Mouse (Mus musculus): ENCODE measurements around the gene Etv5. TPM values are rescaled to one million over a fixed set of nuclear protein-coding genes. Genes with fewer than 3 reads are reported as not detected.

Etv5 gene
- polyA plus RNA-seq, 1 experiment: 92.1 TPM

DNA sequence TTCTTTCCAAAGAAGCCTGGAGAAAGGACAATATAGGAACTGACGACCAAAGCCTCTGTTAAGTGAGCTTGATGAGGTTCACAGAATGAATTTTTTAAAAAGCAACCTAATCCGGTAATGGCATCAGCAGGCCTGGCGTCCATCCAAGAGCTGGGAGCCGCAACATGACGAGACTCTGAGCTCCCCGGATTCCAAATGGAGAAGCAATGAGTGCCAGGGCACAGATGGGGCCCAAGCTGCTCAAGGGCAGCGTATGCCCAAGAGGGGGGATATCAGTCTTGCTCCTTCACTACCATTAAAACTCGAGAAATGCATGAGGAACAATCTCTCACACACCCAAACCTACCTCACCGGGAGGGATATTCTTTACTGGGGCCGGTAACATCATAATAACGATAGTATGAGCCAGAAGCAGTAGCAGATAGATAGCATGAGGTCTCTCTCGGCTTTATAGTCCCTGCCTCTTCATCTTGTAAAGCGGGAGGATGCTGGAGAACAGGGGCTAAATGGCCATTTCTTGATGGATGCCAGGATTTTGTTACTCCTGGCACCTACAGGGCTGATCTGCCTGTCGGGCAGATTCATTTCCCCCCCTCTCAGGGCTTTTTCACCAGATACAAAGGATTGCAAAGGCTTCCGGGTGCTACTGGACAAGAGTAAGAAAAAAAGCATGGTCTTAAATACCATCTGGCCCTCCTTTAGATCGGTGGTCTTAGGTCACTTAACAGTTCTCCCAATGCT, 9.1 kb downstream of the Etv5 start:
- no peak for DNase-seq (ENCODE audit: low read depth)

DNA sequence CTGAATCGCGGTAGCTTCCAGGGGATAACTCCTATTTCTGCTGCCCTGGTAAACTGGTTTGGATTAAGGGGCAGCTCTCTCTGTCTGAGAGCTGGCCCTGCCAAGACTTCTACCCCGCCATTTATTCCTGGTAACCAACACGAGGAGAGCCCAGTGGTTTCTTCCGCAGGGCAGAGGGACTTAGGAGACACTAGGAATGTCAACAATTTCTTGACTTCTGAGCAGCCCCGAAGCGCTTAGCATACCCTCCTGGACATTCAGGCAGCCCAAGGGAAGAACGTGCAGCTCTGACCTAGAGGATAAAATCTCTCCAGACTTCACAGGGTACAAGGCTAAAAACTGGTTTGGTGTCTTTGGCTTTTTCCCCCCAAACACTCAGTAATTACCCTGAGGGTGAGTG, 10.1 kb downstream of the Etv5 start:
- DNase-seq (ENCODE audit: low read depth): no peak

DNA sequence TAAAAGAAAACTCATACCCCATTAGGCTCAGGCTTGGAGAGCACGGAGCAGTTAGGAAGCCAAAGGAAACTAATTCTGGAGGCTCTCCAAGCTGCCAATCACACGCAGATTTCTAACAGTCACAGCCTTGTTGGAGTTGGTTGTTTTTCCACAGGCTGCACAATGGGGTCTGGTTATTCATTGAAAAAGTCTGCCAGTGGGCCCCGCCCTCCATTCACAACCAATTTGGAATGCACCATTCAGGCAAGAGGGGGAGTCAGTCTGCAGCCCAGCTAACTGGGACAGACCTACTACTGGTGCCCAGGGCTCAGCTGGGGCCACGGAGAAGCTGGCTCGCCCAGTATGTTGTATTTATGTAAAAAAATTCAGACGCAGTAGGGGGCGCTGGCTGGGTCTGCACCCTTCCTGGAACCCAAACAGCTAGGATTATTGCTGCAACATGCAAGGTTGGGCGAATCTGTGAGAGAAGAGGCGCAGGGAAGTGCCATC, 10.6 kb downstream of the Etv5 start:
- no peak for DNase-seq (ENCODE audit: low read depth)

GRCm38 (mm10) chr16:22426866-22427265, 12.7 kb downstream of the Etv5 start:
- DNase-seq (ENCODE audit: low read depth): no peak

DNA sequence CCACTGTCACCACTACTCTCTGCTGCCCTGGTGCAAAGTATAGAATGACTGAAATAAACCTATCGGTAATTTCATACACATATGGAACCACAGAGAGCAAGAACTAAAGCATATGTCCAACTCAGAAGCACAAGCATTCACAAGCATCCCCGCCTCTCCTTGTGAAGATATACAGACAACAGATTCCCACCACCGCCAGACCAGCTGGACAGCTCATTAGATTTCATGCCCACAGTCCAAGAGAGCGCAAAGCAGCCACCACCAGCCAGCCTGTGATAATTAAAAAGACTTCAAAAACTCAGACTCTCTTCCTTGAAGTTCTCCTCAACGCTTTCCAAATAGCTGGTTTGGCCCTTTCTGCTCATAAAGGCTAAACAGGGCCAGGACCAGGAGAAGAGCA, 17.3 kb downstream of the Etv5 start:
- DNase-seq (ENCODE audit: low read depth): no peak

DNA sequence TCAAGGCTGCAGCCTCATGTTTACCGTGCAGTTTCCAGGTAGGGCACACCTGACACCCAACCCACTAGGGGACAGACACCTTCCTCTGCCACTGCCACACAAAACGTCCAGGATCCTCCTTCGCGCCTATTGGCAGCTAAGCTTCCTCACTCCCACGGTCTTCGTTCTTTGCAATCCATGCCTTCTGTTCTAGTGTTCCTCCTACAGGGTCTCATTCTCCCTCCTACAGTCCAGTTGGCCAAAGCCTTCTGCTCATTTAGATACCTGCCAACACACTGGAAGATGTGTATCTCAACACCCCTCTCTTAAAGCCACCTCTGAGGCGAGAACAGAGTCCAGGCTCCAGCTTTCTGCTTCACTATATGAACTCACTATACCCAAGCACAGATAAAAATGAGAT, 21.6 kb downstream of the Etv5 start:
- DNase-seq (ENCODE audit: low read depth): no peak

DNA sequence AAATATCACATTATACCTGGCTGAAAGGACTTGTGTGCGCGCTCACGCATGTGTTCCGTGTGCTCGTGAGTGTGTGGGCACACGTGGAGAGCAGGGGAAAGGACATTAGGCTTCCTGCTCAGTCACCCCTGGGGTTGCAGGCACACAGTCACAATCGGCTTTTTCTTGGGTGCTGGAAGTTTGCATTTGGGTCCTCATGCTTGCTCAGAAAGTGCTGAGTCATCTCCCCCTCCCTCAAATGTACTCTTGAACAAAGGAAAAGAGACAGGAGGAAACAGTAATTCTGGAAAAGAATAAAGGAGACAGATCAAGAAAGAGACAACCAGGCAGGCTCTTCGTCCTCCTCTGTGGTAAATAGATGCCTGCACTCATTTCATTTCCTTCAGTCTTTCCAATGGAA, 22.5 kb downstream of the Etv5 start:
- no peak for DNase-seq (ENCODE audit: low read depth)

- no peak for DNase-seq (ENCODE audit: low read depth)
These were observed 23.2 kb downstream of the Etv5 start for GRCm38 (mm10) chr16:22416140-22416848.

GRCm38 (mm10) chr16:22414205-22414754, 25.2 kb downstream of the Etv5 start:
- no peak for DNase-seq (ENCODE audit: low read depth)

DNA sequence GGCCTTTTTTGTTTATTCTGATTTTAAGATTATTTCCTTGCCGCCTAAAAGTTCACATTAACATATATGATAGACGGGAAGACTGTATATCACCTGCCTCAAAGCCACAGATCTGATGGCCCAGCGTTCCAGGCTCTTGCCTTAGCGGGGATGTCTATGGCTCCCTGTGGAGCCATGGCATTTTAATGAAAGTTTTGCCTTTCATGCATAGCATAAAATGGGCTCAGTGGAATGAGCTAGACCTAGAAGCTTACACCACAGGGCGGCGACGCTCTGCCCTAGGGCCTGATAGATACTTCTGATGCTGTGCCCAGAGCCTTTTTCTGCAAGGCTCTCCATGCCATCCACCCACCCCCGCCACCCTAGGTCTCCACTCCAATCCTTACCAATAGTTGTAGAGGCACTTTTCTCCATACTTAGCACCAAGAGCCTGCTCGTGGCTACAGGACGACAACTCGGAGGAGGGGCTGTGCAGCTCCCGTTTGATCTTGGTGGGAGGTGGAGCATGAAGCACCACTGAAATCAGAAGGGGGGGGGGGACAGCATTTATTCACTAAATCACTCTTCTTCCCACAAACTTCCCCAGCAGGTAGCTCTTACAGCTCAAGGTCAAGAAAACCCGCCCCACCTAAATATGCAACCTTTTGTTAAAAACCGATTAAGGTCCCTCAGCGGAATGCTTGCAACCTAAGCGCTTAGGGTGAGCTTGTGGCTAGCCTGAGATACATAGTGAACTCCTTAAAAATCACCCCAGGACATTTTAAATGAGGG, 26.9 kb downstream of the Etv5 start:
- no peak for DNase-seq (ENCODE audit: low read depth)

GRCm38 (mm10) chr16:22411764-22412163, 27.8 kb downstream of the Etv5 start:
- no peak for DNase-seq (ENCODE audit: low read depth)

DNA sequence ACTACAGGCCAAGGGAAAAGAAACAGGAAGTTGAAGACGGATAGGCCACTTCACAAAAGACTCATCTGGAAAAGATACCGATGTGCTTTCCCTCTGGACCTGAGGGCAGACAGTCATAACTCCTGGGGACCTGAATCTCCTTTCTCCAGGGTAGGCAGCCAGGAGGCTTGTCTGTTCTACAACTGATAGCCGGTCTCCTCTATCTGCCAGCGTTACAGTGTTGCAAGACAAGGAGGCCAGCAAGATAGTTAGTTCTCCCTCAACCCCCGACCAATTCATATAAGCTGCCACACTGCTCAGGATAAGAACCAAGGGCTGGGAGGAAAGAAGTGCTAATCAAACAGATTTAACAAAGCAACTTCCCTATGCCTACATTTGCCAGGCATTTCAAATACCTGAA, 29.5 kb downstream of the Etv5 start:
- DNase-seq (ENCODE audit: low read depth): no peak

GRCm38 (mm10) chr16:22408642-22409360, 30.7 kb downstream of the Etv5 start:
- DNase-seq (ENCODE audit: low read depth): no peak

DNA sequence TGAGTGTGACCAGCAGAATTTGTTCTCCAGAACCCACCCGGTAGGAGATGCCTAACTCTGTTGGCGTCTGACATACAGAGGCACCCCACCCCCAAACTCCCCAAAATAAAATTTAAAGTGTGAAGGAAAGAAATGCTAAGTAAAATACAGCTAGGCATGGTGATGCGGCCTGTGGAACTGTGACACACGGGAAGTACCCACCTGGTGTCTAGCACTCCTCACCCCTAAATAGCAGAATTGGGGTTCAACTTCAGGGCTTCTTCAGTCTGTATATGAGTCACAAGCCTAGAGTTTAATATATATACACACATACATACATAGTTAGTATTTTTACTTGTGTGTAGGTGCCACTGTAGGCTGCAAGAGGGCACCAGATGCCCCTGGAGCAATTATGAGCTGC, 32.8 kb downstream of the Etv5 start:
- no peak for DNase-seq (ENCODE audit: low read depth)

DNA sequence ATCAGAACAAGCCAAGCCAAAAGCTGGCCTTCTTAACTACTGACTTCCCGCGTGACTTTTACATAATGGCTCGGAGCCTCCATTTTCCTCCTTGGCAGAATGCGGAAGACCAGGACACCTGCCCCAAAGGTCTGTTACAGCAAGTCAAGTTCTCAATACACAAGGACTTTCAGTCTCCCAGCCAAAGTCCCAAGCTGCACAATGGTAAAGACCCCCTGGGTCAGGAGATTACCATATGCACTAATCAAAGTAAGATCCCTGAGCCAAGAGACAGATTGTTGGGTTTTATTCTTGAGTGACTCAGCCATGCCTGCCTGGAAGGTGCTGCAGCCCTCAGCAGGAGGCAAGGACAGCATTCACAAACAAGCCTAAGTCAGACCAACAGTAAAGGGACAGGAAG, 33.5 kb downstream of the Etv5 start:
- no peak for DNase-seq (ENCODE audit: low read depth)

DNA sequence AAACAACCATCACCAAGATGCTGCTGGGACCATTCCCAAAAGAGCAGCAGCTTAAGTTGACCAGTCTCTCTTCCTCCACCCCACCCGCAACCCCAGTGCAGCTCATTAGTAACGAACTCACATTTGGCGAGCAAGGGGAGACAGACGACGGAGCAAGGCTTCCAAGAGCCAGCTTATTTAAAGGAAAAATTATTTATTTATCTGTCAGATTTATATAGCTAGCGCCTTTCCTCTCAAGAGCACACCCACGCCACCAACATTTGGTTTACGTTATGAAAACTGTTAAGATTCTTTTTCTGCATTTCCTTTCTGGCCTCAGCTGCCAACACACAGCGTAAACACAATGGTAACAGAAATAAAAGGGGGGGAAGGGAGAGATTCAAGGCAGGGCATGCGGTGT, 34.0 kb downstream of the Etv5 start:
- no peak for DNase-seq (ENCODE audit: low read depth)

GRCm38 (mm10) chr16:22403715-22404114, 35.8 kb downstream of the Etv5 start:
- no peak for DNase-seq (ENCODE audit: low read depth)

DNA sequence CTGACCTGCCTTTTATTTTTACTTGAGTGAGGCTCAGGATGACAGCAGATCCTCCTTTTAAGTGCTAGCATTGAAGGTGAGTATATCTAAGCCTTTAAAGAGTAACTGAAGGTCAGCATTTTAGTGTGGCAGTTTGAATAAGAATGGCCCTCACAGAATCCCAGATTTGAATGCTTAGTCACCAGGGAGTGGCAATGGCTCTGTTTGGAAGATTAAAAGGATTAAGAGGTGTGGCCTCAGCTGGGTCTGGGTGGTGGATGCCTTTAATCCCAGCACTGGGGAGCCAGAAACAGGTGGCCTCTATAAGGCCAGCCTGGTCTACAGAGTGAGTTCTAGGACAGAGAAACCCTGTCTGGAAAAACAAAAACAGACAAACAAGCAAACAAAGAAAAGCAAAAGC, 36.9 kb downstream of the Etv5 start:
- no peak for DNase-seq (ENCODE audit: low read depth)

GRCm38 (mm10) chr16:22400226-22400625, 39.3 kb downstream of the Etv5 start:
- DNase-seq (ENCODE audit: low read depth): no peak

GRCm38 (mm10) chr16:22398784-22399453, 40.6 kb downstream of the Etv5 start:
- DNase-seq (ENCODE audit: low read depth): no peak

DNA sequence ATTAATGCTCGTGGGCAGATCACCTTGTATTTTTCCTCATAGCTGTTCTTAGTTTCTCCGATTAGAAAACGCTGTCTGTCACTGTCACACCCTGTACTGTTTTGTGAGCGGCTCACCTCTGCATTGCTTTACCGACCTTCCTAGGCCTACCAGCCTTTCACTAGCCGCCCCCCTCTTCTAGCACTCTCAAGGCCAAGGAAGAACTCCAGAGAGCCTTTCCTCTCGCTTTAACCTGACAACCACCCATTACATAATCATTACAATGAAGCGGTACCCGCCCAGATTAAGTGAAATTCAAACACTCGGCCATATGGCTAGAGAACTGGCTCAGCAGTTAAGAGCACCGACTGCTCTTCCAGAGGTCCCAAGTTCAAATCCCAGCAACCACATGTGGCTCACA, 41.2 kb downstream of the Etv5 start:
- no peak for DNase-seq (ENCODE audit: low read depth)
